Mouse (Mus musculus): ENCODE measurements around the gene Umodl1.

Gene Umodl1

DNA sequence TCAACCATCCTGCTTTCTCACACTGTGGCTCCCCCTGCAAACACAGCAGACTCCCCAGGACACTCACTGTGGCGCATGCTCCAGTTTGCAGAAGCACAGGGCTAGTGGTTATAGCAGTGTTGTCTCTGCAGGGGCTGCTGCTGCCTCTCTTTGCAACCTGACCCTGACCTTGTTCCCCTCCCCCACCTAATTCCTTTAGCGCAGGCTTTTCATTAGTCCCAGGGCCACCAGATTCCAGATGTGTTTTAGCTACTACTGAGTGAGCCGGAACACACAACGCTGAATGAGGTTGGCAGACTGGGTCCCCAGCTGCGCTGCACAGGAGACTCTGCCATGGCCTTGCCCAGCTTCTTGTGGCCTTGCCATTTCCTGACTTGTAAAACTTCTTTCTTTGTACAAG is 46.5 kb downstream of the Umodl1 start:
- no peak for DNase-seq (ENCODE audit: low spot score)

DNA sequence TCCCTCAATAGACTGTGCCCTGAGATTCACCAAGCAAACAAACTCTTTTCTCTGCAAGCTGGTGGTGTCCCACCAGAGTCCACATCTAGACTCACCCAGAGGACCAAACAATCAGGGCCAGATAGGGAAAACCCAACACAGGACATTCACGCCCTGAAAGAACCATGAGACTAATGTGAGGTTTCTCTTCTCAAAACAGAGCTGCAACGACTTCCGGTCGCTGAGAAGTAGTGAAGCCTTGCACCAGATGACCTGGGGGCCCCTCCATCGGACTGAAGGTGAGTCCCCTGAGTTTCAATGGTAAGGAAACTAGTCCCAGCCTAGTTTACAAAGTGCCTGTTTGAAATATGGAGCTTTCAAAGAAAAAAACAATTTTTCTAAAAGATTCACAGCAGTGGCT is 48.2 kb downstream of the Umodl1 start:
- no peak for DNase-seq (ENCODE audit: low spot score)

GRCm38 (mm10) chr17:31005284-31005683 is 50.8 kb downstream of the Umodl1 start:
- DNase-seq (ENCODE audit: low spot score) = no peak

DNA sequence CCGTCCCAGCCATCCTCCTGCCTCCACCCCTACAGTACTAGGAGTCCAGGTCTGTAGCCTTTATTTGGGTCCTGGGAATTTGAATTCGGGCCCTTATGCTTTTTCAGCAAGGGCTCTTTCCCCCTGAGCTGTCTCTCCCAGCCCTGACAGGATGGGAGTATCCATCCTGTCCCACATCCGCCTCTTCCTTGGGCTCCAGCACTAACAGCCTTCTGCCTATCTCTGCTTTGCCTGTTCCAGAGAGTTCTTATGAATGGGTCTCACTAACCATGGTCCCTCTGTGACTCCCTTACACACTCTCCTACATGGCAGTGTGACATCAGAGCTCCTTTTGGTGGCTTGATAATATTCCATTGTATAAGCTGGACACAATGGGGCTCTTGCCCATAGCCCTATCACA is 52.9 kb downstream of the Umodl1 start:
- no peak for DNase-seq (ENCODE audit: low spot score)

DNA sequence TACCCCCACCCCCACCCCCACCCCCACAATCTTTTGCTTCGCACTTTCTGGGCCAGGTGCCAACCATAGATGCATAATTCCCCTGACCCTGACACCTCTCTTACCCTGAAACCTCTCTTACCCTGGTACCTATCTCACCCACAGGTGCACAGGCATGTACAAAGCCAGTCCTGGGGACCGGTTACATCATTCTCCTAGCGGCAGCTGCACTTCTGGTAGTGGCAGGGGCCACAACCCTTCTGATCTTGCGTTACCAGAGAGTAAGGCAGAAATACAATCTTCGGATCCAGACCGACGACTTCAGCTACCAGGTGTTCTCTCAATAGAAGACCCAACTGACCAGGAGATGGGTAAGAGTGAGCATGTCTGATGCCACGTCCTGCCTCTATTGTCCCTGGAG is 54.0 kb downstream of the Umodl1 start:
- no peak for DNase-seq (ENCODE audit: low spot score)

- DNase-seq (ENCODE audit: low spot score) = no peak
Observed at GRCm38 (mm10) chr17:31011551-31012394, 57.3 kb downstream of the Umodl1 start.

GRCm38 (mm10) chr17:31018267-31018666 is 63.8 kb downstream of the Umodl1 start:
- DNase-seq (ENCODE audit: low spot score) = no peak

- peak; percentile 61 for DNase-seq (ENCODE audit: low spot score)
Observed at GRCm38 (mm10) chr17:31019505-31019904, 65.1 kb downstream of the Umodl1 start.

- DNase-seq (ENCODE audit: low spot score) = no peak
Observed at GRCm38 (mm10) chr17:31020078-31020477, 65.6 kb downstream of the Umodl1 start.

DNA sequence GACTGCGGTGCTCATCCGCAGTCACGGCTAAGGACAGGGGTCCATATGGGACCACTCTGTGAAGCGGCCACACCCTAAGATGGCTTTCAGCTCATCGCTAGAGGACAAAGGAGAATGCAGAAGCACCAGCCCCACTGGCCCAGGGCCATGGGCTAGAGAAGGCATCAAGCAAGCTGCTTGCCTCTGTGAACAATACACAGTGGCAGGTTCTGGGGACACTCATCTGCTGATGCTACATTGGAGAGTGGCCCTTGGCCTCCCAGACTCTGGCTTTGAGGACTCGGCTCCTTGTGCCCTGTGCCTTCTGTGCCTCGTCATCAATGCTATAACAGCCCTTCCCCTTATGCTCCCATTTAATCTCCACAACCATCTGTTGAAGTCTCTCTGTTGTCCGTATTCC is 66.8 kb downstream of the Umodl1 start:
- no peak for DNase-seq (ENCODE audit: low spot score)

- DNase-seq (ENCODE audit: low spot score) = no peak
Observed at GRCm38 (mm10) chr17:31024125-31024781, 69.8 kb downstream of the Umodl1 start.

- no peak for DNase-seq (ENCODE audit: low spot score)
Observed at GRCm38 (mm10) chr17:31024782-31025125, 70.3 kb downstream of the Umodl1 start.

DNA sequence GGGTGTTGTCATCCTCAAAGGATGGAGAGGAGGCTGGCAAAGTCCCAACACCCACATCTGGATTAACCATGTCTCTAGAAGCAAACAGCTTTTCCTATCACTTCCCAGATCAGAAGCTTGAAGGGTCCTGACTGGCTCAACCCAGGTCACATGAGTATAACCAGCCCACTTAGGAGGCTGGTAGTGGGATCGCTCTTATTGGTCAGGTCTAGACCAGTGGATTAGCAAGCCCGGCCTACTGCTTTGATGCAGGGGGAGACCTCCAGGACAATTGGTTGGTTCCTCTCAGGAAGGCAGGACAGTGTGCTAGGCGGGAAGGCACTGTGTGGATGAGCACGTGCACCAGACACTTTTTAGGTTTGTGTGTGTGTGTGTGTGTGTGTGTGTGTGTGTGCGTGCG is 72.5 kb downstream of the Umodl1 start:
- DNase-seq (ENCODE audit: low spot score) = no peak

DNA sequence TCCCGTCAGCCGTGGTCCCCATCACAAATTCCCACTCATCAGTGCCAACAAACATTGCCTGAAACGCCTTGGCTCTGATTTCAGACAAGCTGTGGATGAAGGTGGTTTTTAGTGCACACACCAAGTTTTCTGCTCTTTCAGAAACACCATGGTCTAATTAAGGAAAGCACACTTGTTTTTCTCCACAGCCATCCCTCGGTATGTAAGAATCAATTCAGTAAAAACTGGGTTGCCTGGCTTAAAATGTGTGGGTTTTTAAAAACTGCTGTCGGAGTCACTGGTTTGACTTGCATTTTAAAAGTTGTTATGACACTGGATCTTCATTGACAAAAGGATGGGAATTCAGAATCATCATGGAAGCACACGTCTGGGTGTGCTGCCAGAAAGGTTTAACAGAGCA is 73.3 kb downstream of the Umodl1 start:
- DNase-seq (ENCODE audit: low spot score) = no peak

- no peak for DNase-seq (ENCODE audit: low spot score)
Observed at GRCm38 (mm10) chr17:31028821-31029370, 74.5 kb downstream of the Umodl1 start.

DNA sequence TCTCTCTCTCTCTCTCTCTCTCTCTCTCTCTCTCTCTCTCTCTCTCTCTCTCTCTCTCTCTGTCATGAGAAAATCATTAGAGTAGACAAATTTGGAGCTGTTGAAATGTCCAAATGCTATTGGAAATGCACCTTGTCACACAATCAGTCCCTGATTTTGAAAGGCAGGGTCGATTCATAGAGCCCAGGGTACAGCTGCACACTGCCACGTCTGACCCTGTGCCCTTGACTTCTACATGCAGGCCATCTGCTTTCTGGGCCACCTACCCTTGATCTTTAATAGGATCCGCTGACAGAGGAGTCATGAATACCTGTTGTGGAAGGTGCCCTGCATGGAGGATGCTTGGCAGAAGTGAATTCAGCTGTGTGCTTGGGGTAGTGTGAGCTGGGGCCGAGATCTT is 75.0 kb downstream of the Umodl1 start:
- no peak for DNase-seq (ENCODE audit: low spot score)

DNA sequence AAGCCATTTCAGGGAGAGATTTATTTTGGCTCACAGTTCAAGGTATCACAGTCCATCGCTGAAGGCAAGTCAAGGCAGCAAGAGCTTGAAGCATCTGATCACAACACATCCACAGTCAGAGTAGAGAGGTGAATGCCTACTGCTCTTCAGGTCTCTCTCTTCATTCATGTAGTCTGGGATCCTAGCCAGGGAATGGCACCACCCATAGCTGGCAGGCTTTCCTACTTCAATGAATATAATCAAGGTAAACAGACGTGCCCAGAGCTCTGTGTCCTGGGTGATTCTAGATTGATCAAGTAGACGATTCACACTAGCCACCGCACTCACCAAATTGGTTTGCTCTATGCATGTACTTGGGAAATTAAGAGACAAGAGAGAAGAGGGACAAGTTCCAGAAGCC is 77.9 kb downstream of the Umodl1 start:
- DNase-seq (ENCODE audit: low spot score) = no peak

- no peak for DNase-seq (ENCODE audit: low spot score)
Observed at GRCm38 (mm10) chr17:31033251-31033650, 78.8 kb downstream of the Umodl1 start.

GRCm38 (mm10) chr17:31034165-31034564 is 79.7 kb downstream of the Umodl1 start:
- no peak for DNase-seq (ENCODE audit: low spot score)

GRCm38 (mm10) chr17:31034674-31035356 is 80.4 kb downstream of the Umodl1 start:
- no peak for DNase-seq (ENCODE audit: low spot score)

DNA sequence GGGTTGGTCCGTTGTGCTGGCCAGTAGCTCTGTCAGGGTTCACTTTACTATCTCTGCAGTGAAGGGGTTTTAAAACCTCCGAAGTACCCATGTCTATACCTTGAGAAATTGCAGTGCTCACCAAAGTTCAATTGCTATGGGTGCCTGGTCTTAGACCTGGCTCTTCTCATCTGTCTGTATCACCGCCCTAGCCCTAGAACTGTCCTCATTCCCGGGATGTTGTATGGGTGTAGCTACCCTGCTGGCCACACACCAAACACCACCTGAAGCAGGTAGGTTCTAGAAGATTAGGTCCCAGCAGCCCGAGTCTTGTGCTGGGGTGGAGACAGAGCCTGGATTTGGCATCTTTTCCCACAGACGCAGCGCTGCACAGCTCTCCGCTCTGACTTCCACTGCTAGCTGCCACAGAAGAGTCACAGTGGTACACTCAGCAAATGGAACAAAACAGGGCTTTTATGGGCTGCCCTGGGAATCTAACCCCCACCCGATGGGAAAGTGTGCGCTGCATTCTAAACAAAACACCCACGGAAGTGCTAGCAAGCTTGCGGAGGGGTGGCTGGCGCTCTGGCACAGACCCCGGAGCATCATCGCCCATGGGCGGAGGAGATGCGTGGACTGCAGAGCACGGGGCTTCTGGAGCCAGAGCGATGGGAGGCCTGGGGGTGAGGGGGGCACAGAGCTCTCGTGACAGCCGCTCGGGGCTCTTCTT is 81.9 kb downstream of the Umodl1 start:
- peak; percentile 64 for DNase-seq (ENCODE audit: low spot score)

GRCm38 (mm10) chr17:31037331-31037730 is 82.9 kb downstream of the Umodl1 start:
- no peak for DNase-seq (ENCODE audit: low spot score)
